Mouse (Mus musculus) MEL-GATA-1-ER (cell line): ENCODE results near the gene Tbc1d21.

Experiments used
- DNase-seq: peaks from one replicate; pipeline ENCODE4 v3.0.0-alpha.2; 2012; ENCODE audit warnings: low read depth; ENCODE audit errors: extremely low read depth

Gene Tbc1d21

DNA sequence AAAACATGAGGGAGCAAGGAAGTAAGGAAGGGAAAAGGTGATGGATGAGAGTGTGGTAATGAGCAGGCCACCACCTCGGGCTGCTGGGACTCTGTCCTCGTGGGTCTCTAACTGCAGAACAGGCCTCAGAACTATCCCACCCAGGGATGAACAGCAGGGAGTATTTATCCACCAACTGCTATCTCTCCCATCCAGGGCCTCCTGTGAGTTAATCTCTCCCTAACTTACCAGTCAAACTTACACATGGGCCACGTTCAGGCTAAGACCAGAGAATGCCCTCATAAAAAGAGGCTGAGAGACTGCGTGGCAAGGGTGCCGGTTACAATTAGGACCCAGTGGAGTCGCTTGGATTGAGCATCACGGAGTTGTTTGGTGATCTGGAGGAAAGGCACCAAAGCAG lies 24.3 kb downstream of the Tbc1d21 start:
- no peak for DNase-seq

- DNase-seq: no peak
Observed at GRCm38 (mm10) chr9:58341795-58342194, 28.5 kb downstream of the Tbc1d21 start.

- peak; percentile 94 for DNase-seq
Observed at GRCm38 (mm10) chr9:58336650-58337281, 33.5 kb downstream of the Tbc1d21 start.

GRCm38 (mm10) chr9:58331276-58331675 lies 39.0 kb downstream of the Tbc1d21 start:
- no peak for DNase-seq

DNA sequence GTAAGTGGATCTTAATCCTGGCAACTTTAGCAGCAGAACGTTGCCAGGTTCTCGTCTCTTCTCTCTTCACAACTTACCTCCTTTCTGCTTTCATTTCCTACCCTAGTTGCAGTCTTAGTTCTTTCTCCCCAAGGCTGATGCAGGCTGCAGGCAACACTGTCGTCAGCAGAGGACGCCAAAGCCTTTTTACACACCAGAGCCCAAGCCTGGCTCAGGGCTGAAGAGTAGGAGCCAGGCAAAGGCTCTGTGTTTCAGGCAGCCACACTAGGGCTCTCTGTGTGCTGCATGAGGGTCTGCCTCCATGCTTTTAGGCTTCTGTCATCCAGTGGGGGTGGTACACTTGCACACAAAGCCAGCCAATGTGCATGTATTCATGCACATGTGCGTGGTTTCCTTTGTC lies 40.0 kb downstream of the Tbc1d21 start:
- no peak for DNase-seq

DNA sequence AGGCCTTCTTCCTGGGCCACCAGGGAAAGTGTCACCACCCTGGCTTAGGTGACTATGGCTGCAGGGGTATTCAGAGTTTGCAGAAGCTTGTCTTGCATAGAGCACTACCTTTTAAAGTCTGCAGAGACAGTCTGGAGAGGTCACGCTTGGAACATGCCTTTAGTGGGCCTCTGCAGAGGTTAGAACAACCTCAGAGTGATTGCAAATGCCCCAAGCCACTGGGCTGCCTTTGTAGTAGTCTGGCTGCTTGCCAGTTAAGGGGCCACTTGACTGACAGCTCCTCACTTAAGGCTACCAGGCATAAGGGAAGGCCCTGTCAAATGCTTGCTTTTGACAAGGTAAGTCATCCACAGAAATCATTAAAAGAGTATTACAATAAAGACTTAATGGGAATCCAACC lies 42.9 kb downstream of the Tbc1d21 start:
- no peak for DNase-seq

- peak; percentile 54 for DNase-seq
Observed at GRCm38 (mm10) chr9:58326477-58327180, 43.6 kb downstream of the Tbc1d21 start.

DNA sequence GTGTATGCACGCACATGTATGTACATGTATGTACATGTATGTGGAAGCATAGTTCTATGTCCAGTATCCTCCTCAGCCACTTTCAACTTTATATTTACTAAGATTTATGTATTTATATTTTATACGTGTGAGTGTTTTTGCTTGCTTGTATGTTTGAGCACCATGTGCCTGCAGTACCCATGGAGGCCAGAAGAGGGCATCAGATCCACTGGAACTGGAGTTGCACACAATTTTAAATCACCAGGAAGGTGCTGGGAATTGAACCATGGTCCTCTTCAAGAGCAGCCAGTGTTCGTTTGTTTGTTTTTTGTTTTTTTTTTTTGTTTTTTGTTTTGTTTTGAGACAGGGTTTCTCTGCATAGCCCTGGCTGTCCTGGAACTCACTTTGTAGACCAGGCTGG lies 48.6 kb downstream of the Tbc1d21 start:
- DNase-seq: no peak

- no peak for DNase-seq
Observed at GRCm38 (mm10) chr9:58318317-58318716, 51.9 kb downstream of the Tbc1d21 start.

- no peak for DNase-seq
Observed at GRCm38 (mm10) chr9:58317381-58317780, 52.9 kb downstream of the Tbc1d21 start.

DNA sequence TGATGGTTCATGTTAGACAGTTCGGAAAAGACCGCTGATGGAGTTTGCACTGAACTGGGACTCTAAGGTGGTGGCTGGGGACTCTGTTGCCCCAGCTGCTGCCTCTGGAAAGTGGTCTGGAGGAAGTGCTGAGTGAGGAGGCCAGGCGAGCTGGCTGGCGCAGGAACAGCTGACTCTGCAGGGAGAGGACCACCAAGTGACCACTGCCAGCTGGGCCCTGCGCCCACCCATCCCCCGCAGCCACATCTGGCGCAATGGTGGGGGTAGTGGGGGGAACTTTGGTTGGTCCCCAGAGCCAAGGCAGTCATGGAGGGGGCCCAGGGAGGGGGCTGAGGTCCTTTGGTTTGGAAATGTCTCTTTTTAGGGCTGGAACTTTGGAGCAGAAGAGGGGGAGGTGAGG lies 53.5 kb downstream of the Tbc1d21 start:
- no peak for DNase-seq

GRCm38 (mm10) chr9:58315850-58316249 lies 54.4 kb downstream of the Tbc1d21 start:
- DNase-seq: no peak

GRCm38 (mm10) chr9:58314682-58315360 lies 55.4 kb downstream of the Tbc1d21 start:
- DNase-seq: no peak

- no peak for DNase-seq
Observed at GRCm38 (mm10) chr9:58312944-58313359, 57.3 kb downstream of the Tbc1d21 start, which contains the start of gene Loxl1. Gene Loxl1 (minus strand): TSS chr9:58313186.

DNA sequence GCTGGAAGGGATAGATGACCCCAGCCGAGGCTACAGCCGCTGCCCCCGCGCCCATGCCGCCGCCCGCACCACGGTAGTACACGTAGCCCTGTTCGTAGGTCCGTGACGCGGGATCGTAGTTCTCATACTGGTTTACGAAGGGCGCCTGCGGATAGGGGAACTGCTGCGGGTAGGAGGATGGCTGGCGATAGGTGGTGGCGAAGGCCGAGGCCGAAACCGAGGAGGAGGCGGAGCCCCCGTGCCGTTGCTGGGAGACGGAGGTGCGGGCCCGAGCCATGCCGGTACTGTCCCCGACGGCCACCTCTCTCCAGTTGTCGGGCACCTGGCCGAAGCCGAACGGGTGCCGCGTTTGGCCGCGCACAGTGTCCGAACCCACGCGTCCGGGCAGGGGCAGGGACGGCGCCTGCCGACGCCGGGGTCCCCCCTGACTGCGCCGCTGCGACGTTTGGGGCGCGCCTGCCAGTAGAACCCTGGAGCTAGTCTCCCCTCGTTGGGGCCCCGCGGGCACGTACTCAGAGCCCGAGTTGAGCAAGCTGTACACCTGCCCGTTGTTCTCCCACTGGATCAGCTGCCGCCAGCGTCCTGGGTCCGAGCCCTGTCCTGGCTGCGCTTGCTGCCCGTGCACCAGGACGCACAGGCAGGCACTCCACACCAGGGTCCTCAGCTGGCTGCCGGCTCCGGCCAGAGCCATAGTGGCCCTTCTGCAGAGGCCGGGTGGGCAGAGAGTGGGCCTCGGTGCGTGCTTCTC lies 57.9 kb downstream of the Tbc1d21 start:
- no peak for DNase-seq

GRCm38 (mm10) chr9:58311191-58311910 lies 58.9 kb downstream of the Tbc1d21 start:
- no peak for DNase-seq

DNA sequence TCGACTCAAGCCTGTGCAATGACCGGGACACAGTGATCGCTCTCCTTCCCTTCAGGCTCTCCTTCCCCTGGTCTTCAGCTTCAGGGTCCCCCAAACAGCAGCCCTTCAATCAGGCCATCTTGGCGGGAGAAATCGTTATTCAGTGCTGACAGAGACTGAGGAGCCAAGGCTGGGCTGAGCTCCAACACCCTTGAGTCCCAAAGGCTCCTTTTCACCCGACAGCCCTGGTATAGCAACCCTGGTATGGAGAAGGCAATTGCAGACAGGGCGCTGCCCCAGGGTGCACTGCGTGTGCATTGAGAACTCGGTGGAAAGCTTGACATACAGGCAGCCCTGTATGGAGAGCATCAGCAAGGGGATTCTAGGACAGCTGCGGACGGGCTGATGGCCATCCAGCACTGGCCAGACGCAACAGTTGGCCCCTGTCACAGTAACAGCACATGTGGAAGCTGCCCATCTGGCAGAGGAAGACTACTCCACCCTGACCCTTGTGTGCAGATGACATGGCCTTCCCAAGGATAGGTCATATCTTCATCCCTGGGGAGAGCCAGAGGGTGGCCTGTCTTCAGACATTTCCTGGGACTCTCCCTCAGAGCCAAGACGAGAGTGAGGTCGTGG lies 60.1 kb downstream of the Tbc1d21 start:
- no peak for DNase-seq
